Mouse (Mus musculus) megakaryocyte, embryonic 14.5 days (primary cell): ENCODE measurements around the gene Cd44. TPM values are rescaled to one million over a fixed set of nuclear protein-coding genes. Genes with fewer than 3 reads are reported as not detected.

ENCODE experiments used
- H3K27me3 ChIP-seq: replicated peaks from 2 replicates; pipeline ENCODE3; 2012; ENCODE audit warnings: inconsistent platforms
- H3K36me3 ChIP-seq: replicated peaks from 2 replicates; pipeline ENCODE3; 2012; ENCODE audit warnings: low read length, inconsistent platforms, mixed read lengths
- H3K4me1 ChIP-seq: 2 replicates; pipeline ENCODE4 v1.6.1; 2012; ENCODE audit warnings: inconsistent platforms
- H3K4me3 ChIP-seq: replicated peaks from 2 replicates; pipeline ENCODE3; 2012; ENCODE audit warnings: moderate library complexity, mild to moderate bottlenecking, inconsistent platforms
- H3K9me3 ChIP-seq: 2 replicates; pipeline ENCODE4 v1.6.1; 2012; ENCODE audit warnings: inconsistent platforms
- FLI1 ChIP-seq: IDR thresholded peaks from 2 replicates; pipeline ENCODE4 v1.6.1; 2012; ENCODE audit warnings: low read length, inconsistent platforms, mixed read lengths
- GATA1 ChIP-seq: IDR thresholded peaks from 3 replicates; pipeline ENCODE4 v1.6.1; 2012; ENCODE audit warnings: mixed read lengths, low read length, inconsistent platforms, borderline replicate concordance
- polyA plus RNA-seq: library from polyadenylated mRNA; stranded (reverse); fragments of >175 nt; gene quantifications from 2 replicates; pipeline ENCODE4 v1.2.3, GENCODE M21; 2012; ENCODE audit warnings: low replicate concordance; ENCODE audit not compliant: insufficient read depth

Cd44 gene
- polyA plus RNA-seq, 1 experiment: 10.6 TPM

DNA sequence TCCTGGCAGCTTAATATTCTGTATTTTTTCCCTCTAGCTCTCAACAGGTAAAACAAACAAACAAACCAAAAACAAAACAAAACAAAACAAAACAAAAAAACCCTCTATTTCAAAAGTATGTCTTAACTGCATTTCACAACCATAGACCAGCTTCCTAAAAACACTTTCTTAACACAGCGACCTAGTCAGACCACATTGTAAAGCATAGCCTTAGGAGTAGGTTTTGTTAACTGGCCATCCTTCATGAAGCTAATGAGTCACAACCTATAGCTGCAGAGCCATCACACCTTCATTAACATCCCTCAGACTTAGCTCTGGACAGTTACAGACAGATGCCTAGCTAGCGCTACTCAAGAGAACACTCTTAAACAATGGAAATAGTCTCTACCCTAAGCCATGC, 37.9 kb downstream of the Cd44 start:
- H3K4me1 ChIP-seq: peaks cover 70% of the 10 kb centered on the region
- no peaks in the 10 kb centered on the region for H3K27me3 ChIP-seq
- peaks cover 81% of the 10 kb centered on the region for H3K36me3 ChIP-seq
- peak overlapping the region; percentile 35 for H3K4me3 ChIP-seq
- TF ChIP-seq GATA1: no peak
- no peak for TF ChIP-seq FLI1
- no peaks in the 10 kb centered on the region for H3K9me3 ChIP-seq

DNA sequence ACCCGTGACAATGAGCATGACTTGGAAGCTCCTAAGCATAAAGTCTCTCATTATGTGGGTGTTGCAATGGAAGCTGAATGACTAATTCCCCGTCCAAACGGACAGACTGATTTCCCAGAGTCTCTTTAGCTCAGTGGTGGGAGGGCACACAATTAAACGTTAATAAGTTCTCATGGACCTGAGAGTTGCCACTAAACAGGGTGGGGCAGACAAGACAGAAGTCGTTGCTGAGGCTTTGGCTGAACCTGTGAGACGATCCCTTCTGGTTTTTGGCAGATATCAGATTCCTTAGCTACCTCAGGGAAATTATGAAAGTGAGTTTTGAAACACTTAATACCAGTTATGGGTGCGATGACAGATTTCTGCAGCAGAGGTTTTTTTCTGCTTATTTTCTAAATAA, 38.8 kb downstream of the Cd44 start:
- Histone ChIP-seq H3K9me3 (no peaks in the 10 kb centered on the region), H3K4me1 (peaks cover 66% of the 10 kb centered on the region), H3K4me3 (no peak overlapping the region), H3K27me3 (no peaks in the 10 kb centered on the region), H3K36me3 (peaks cover 86% of the 10 kb centered on the region)
- no peak for TF ChIP-seq FLI1
- TF ChIP-seq GATA1: no peak

DNA sequence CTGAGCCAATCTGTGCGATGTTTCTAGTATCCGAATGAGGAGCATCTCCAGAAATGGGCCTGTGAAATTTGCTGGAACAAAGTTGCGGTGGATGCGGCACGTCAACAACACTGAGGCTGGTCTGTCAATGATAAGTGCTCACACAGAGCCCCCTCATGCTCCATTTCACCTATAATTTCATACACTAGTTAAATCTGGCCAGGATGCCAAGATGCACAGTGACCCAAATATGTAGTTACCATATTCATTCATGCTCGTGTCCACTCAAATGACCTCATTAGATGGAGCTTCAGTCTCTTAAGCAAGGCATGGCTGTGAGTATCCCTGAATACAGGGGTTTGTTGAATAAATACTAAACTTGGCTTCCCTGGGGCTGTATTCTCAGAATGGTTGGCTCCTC, 43.2 kb downstream of the Cd44 start:
- Histone ChIP-seq H3K36me3 (peaks cover 97% of the 10 kb centered on the region), H3K4me3 (no peak overlapping the region), H3K27me3 (no peaks in the 10 kb centered on the region), H3K9me3 (no peaks in the 10 kb centered on the region), H3K4me1 (peaks cover 32% of the 10 kb centered on the region)
- TF ChIP-seq GATA1: no peak

DNA sequence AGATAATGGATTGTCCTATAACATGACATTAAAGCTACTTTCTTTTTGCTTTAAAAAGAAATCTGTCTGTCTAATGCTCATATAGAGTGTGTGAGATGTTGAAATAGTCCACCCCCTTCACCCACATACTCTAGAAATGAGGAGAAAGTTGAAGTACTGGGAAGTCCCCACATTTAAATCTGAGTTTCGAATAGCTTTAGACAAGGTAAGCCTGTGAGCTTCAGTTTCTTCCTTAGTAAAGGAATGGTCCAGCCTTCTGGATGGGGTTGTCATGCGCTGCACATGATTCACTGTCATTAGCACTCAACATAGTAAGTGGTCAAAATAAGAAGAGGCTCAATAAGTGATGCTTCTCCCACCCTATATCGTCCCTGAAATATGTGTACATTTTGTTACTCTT, 48.2 kb downstream of the Cd44 start:
- Histone ChIP-seq H3K4me3 (no peak overlapping the region), H3K4me1 (peaks cover 41% of the 10 kb centered on the region), H3K36me3 (peaks cover 99% of the 10 kb centered on the region), H3K27me3 (no peaks in the 10 kb centered on the region), H3K9me3 (no peaks in the 10 kb centered on the region)
- TF ChIP-seq FLI1: no peak

DNA sequence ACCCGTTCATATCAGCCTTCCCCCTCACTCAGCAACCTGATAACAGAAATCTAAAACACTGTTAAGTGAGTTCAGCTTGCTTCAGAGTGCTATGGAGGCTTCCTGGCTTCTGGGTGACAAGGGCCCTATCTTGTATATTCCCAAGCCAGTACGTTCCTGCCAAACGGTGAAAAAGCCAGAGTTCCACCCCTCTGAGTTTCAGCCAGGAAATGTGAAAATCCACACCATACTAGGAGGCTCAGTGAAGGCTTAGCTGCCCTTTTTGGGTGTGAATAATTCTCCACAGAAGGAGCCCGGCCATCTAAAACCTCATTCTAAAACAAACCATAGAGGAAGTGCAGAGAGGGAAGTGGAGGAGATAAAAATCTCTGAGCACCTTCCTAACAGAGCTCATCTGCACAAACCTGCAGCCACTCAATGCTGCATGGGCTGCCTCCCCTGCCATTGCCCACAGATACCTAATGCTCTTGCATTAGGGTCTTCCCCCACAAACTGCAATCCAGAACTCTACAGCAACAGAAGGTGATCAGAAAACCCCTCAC, 49.5 kb downstream of the Cd44 start:
- no peaks in the 10 kb centered on the region for H3K9me3 ChIP-seq
- peaks cover 99% of the 10 kb centered on the region for H3K36me3 ChIP-seq
- H3K4me3 ChIP-seq: no peak overlapping the region
- peaks cover 35% of the 10 kb centered on the region for H3K4me1 ChIP-seq
- no peaks in the 10 kb centered on the region for H3K27me3 ChIP-seq
- no peak for TF ChIP-seq FLI1
- no peak for TF ChIP-seq GATA1

DNA sequence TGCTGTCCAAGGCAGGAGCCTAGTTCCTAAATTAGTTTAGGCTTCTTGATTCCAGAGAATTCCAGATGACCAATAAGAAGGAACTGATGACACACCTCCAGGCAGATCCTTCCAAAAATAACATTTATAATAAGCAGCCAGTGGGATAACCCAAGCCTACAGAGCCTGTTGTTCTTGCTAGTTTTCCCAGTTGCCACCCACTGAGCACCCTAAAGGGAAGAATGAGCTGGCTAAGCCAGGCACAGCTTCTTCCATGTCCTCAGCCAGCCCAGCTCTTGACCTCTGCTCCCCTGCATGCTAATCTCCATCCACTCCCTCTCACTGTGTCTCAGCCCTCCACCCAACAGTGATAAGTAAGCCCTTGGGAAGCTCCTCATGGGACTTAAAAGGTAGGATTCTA, 51.4 kb downstream of the Cd44 start:
- no peaks in the 10 kb centered on the region for H3K9me3 ChIP-seq
- no peaks in the 10 kb centered on the region for H3K27me3 ChIP-seq
- TF ChIP-seq FLI1 (no peak), GATA1 (no peak)
- H3K36me3 ChIP-seq: peaks cover 99% of the 10 kb centered on the region
- H3K4me3 ChIP-seq: no peak overlapping the region
- peaks cover 35% of the 10 kb centered on the region for H3K4me1 ChIP-seq

DNA sequence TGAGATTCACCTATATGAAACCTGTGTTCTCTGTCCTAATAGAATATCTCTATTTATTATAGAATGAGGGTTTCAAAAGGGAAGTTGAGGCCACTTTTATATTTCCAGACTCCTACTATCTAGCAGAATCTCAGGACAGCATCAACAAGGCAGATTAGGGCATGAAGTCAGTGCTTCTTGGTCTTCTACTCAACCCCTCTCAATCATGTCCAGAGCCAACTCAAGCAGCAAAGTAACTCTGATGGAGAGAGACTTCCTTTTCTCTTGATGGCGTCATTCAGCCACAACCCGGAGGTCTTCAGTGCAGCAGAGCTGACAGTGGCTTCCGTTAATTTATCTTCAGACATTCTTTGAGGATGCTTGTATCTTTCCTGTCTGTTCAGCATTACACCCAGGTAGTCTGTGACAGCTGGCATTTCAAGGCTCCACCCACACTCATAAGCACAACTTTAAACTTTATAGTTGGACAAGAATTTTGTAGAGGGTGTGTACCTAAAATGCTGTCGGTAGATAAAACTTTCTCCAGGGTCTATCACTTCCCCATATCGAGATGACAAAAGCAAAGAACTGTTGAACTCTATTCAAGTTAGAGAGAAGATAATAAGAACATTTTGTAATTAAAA, 52.5 kb downstream of the Cd44 start:
- H3K36me3 ChIP-seq: peaks cover 99% of the 10 kb centered on the region

DNA sequence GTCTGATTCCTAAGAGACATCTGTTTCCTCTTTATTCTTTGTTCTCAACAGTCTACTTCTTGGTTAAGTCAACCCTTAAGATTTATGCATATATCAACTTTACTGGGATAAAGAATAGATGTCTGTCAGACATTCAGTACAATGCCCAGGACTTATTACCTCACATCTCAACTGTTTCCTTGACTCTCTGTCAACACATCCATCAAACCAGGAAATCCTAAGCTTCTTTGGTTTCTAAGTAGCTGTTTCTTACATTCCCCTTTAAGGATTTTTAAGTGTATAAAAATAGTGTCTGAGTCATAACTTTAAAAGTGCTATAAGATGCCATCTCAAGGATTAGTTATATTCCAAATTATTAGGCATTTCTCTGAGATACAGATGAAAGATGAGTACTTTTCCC, 60.2 kb downstream of the Cd44 start:
- H3K4me1 ChIP-seq: peaks cover 11% of the 10 kb centered on the region; the same call in 1 of the 2 replicates
- no peaks in the 10 kb centered on the region for H3K9me3 ChIP-seq
- H3K36me3 ChIP-seq: peaks cover 98% of the 10 kb centered on the region
- H3K27me3 ChIP-seq: no peaks in the 10 kb centered on the region
- TF ChIP-seq GATA1: no peak
- no peak for TF ChIP-seq FLI1
- H3K4me3 ChIP-seq: no peak overlapping the region

More for the DNA sequence above, 52.5 kb downstream of the Cd44 start:
- TF ChIP-seq GATA1: no peak
- no peak for TF ChIP-seq FLI1
- Histone ChIP-seq H3K9me3 (no peaks in the 10 kb centered on the region), H3K4me1 (peaks cover 45% of the 10 kb centered on the region), H3K27me3 (no peaks in the 10 kb centered on the region), H3K4me3 (no peak overlapping the region)

DNA sequence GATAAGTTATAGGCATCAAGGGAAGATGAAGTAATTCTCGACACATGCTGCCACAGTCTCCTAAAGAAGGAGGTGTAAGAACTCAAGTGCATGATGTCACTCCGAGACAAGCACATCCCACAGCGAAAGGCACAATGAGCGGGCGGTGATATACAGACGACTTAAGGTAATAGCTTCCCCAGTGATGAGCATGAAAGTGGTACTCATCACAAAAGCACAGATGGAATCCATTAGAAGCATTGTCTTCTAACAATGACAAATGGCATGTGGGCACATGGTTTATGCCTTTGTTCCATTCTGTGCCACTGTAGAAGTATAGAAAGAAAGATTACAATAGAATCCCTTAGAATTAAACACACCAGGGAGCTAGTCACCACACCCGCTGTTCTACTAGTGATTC, 63.3 kb downstream of the Cd44 start:
- H3K4me1 ChIP-seq: no peaks in the 10 kb centered on the region
- no peak for TF ChIP-seq GATA1
- no peak for TF ChIP-seq FLI1
- no peaks in the 10 kb centered on the region for H3K27me3 ChIP-seq
- H3K36me3 ChIP-seq: peaks cover 97% of the 10 kb centered on the region
- no peak overlapping the region for H3K4me3 ChIP-seq
- no peaks in the 10 kb centered on the region for H3K9me3 ChIP-seq

DNA sequence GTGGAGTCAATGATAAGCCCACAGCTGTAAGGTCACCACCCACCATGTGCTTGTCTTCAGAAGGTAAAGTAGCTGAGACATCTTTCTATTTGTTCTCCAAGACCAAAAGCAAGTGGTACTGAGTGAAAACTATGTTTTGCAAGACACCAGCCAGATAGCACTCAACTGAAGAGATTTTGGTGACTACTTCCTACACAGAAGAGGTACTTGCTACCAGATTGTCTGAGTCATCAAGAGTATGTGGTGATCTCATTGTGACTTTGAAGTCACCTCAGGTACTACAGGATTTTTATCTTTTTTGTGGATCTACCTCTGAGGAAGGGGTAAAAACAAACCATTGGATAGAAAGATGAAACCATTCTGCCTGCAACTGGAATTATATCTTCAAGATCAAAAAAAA, 69.9 kb downstream of the Cd44 start:
- Histone ChIP-seq H3K27me3 (no peaks in the 10 kb centered on the region), H3K4me1 (no peaks in the 10 kb centered on the region), H3K4me3 (no peak overlapping the region), H3K9me3 (no peaks in the 10 kb centered on the region), H3K36me3 (peaks cover 98% of the 10 kb centered on the region)
- TF ChIP-seq GATA1 (no peak), FLI1 (no peak)
